Mouse (Mus musculus): Measurements from ENCODE around the gene Rd3. TPM values are rescaled to one million over a fixed set of nuclear protein-coding genes. Genes with fewer than 3 reads are reported as not detected.

The Rd3 gene
- total RNA-seq, 2 experiments from 2014 or later: 0.14 to 0.37 TPM

GRCm38 (mm10) chr1:191963948-191964772 lies 13.0 kb upstream of the Rd3 start:
- peak; percentile 78 to 86 for DNase-seq (ENCODE audit: low spot score in 2 of 2)

- peak; percentile 83 for DNase-seq (ENCODE audit: low spot score in 2 of 2)
Observed at GRCm38 (mm10) chr1:191964773-191965481, 12.2 kb upstream of the Rd3 start.

- DNase-seq (ENCODE audit: low spot score in 2 of 2): no peak
Observed at GRCm38 (mm10) chr1:191969939-191970338, 7.2 kb upstream of the Rd3 start.

- DNase-seq (ENCODE audit: low spot score in 2 of 2): no peak
Observed at GRCm38 (mm10) chr1:191974509-191975405, 2.4 kb upstream of the Rd3 start.

- no peak for DNase-seq (ENCODE audit: low spot score in 2 of 2)
Observed at GRCm38 (mm10) chr1:191981426-191982102, 4.4 kb downstream of the Rd3 start.

GRCm38 (mm10) chr1:191986674-191987480 lies 9.7 kb downstream of the Rd3 start:
- DNase-seq (ENCODE audit: low spot score in 2 of 2): no peak

- no peak for DNase-seq (ENCODE audit: low spot score in 2 of 2)
Observed at GRCm38 (mm10) chr1:191987481-191987769, 10.3 kb downstream of the Rd3 start.

- DNase-seq (ENCODE audit: low spot score in 2 of 2): no peak
Observed at GRCm38 (mm10) chr1:191988646-191989045, 11.5 kb downstream of the Rd3 start.

- DNase-seq (ENCODE audit: low spot score in 2 of 2): no peak
Observed at GRCm38 (mm10) chr1:191989060-191989459, 11.9 kb downstream of the Rd3 start.

GRCm38 (mm10) chr1:191989994-191990393 lies 12.8 kb downstream of the Rd3 start:
- peak; percentile 96 to 97 for DNase-seq (ENCODE audit: low spot score in 2 of 2)

- no peak for DNase-seq (ENCODE audit: low spot score in 2 of 2)
Observed at GRCm38 (mm10) chr1:191992040-191992780, 15.0 kb downstream of the Rd3 start.

- no peak for DNase-seq (ENCODE audit: low spot score in 2 of 2)
Observed at GRCm38 (mm10) chr1:191994476-191994875, 17.3 kb downstream of the Rd3 start.

- DNase-seq (ENCODE audit: low spot score in 2 of 2): peak in 1 of 2 experiments; percentile 66
Observed at GRCm38 (mm10) chr1:191995488-191995887, 18.3 kb downstream of the Rd3 start.

- no peak for DNase-seq (ENCODE audit: low spot score in 2 of 2)
Observed at GRCm38 (mm10) chr1:191995916-191996315, 18.7 kb downstream of the Rd3 start.

GRCm38 (mm10) chr1:191996621-191997185 lies 19.5 kb downstream of the Rd3 start:
- no peak for DNase-seq (ENCODE audit: low spot score in 2 of 2)

GRCm38 (mm10) chr1:191999022-191999421 lies 21.9 kb downstream of the Rd3 start:
- no peak for DNase-seq (ENCODE audit: low spot score in 2 of 2)

Data from left cerebral cortex, adult 18-20 months (tissue).